Mouse (Mus musculus): Measurements from ENCODE around the gene Kcnk1.
A peak's percentile ranks its signal among the peaks of the same experiment; 100 is the strongest.

Gene Kcnk1

GRCm38 (mm10) chr8:125995101-125995986 is at the start of gene Kcnk1:
Kcnk1 (plus strand) TSS chr8:125995170.
- DNase-seq: peak; percentile 76 to 79

- DNase-seq: peak; percentile 16 to 24
These were observed 46.2 kb upstream of the Kcnk1 start for GRCm38 (mm10) chr8:125948696-125949308.

GRCm38 (mm10) chr8:125950007-125950940 is 44.7 kb upstream of the Kcnk1 start:
- peak; percentile 89 to 91 for DNase-seq

DNA sequence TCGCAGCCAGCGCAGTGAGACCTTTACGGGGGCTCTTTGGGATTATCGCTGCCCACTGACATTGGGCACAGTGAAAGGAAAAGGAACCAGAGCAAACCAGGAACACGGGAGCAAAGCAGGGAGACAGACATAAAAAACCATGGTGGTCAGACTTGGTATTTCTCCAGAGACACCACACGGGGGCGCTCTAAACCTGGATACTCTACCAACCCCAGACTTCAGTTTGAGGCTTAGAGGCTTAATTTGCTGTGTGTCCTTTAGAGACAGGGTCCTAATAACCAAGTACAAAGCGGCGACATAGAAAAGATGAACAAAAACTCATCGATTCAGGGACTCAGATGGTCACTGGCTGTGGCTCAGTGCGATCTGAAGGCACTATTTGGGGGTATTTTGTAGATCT is 39.3 kb upstream of the Kcnk1 start:
- peak; percentile 11 to 77 for DNase-seq

- no peak for DNase-seq
These were observed 38.2 kb upstream of the Kcnk1 start for GRCm38 (mm10) chr8:125956796-125957195.

DNA sequence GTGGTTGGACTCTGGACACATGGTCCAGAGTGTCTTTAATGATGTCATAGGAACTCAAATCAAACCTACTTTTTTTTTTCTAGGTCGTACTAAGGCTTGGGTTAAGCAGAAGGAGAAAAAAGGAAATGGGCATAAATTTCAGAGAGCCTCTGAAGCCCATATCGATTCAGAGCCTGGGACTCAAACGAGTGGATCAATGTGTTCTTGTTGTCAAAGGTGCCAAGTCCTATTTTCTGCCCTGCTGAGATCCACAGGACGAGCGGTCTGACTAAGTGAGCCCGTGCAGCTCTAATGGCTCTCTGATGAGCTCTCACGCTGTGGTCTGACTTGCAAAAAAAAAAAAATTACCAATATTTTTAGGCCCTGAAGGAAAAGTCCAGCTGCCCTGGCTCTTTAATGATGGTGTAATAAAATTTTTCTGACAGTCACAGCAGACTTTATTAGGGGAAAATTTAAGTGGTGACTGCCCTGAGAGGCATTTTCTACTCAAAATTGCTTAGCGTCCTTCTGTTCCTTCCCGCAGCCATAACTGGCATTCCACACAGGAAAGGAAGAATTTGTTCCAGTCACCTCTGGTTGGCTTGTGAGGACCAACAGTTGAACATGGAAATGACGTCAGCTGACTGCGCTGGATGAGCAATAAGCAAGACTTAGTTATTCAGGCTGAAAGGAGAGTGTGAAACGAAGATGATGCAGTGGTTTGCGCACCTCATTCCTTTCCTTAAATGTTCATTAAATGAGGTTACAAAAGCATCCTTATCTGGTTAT is 37.6 kb upstream of the Kcnk1 start:
- DNase-seq: no peak

- no peak for DNase-seq
These were observed 37.0 kb upstream of the Kcnk1 start for GRCm38 (mm10) chr8:125957994-125958368.

- no peak for DNase-seq
These were observed 35.6 kb upstream of the Kcnk1 start for GRCm38 (mm10) chr8:125959363-125959771.

DNA sequence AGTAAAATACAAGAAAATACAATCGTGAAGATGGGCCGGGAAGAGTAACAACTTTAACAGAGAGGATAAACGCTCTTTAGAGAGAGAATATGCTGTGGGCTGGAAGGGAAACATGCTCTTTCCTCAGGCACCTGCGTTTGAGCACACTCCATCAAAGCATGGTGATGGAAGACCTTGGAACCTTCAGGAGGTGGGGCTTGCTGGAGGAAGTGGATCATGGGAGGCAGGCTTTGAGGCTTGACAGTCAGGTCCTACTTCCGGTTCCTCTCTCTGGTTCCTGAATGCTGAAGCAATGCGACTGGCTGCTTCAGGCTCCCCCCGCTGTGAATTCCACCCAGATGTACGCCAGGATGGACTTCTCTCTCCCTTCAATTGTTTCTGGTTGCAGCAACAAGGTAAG is 34.9 kb upstream of the Kcnk1 start:
- DNase-seq: no peak

DNA sequence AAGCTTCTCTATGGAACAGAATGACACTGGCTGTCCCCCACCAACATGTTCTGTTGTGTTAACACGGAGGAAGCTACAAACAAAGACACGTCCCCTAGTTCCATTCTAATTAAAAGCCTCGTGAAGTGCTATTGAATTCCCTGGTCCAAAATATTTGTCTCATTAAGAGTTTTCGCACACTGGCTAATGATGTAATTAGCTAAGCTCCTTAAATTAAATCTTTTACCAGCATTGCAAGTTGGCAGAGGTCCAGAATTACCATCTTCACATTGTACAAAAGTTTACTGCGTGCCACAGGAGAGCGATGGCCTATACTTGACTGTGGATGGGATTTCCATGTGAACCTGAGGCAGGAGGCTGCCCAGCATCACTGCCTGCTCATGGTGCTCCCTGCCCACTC is 33.2 kb upstream of the Kcnk1 start:
- no peak for DNase-seq

DNA sequence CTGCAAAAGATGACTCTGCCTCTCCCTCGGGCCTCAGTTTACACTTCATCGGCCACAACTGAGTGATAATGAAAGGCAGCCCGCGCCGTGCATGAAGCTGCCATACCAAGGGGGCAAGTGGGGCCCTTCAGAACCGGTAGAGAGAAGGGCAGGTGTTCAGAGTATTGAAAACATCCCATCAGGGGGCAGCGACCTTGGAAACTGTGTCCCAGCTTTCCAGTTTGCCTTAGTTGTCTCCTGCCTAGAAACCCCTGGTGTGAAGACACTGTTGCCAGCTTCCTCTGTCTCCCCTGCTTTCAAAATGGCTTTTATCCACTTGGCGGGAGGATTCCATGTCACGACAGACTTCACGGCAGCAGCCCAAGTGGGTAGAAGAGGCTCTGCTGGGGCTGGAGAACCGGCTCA is 31.2 kb upstream of the Kcnk1 start:
- no peak for DNase-seq

- DNase-seq: no peak
These were observed 23.6 kb upstream of the Kcnk1 start for GRCm38 (mm10) chr8:125971336-125971735.

DNA sequence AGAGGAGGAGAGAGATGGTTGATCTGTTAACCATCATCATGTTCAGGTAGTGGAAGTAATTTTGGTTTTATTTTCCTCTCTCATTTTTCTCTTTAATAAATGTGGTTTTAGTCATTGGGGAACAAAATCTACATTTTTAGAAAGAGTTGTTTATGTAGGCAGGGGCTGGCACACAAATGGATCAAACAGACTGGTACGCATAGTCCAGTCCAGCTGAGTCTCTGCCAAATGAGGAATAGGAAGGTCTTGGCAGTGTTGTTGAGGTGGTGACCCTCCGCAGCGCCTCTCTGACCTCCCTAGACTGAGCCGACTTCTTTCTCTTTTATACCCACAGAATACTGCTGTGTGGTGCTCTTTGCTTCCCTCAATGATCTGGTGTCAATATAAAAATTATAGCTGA is 19.0 kb upstream of the Kcnk1 start:
- peak; percentile 24 to 29 for DNase-seq

DNA sequence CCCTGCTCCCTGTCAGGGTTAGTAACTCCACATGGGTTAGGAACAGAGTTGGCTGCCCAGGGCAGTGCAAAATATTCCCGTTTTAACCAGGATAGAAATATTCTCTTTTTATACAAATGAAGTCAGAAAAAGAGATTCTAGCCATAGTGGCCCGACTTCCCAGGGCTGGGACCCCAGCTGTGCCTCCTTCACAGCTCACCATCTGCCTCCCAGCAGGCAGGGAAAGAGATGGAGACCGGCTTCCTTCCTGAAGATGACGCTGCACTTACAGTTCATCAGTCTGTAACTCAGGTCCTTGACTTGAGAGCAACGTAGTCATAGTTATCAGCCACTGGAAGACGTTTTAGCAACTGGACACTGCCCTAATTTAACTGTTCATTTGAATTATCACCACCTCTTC is 14.1 kb upstream of the Kcnk1 start:
- DNase-seq: no peak

DNA sequence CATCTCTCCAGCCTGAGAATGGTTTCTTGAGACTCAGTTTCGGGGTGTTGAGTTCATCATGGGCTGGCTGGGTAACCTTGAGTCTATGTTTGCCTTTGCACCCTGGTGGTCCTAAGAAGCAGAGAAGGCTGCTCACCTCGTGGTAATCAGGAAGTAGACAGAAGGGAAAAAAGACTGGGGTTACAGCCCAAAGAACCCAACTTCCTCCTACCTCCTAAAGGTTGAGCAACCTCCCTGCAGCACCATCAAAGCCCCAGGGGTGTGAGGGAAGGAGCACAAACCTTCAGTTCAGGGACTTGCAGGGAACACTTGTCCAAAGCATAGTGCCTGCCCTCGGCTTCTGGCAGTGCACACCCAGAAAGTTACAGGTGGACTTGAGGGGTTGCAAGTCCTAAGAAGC is 11.5 kb upstream of the Kcnk1 start:
- DNase-seq: no peak

- DNase-seq: no peak
These were observed 10.8 kb upstream of the Kcnk1 start for GRCm38 (mm10) chr8:125984140-125984539.

DNA sequence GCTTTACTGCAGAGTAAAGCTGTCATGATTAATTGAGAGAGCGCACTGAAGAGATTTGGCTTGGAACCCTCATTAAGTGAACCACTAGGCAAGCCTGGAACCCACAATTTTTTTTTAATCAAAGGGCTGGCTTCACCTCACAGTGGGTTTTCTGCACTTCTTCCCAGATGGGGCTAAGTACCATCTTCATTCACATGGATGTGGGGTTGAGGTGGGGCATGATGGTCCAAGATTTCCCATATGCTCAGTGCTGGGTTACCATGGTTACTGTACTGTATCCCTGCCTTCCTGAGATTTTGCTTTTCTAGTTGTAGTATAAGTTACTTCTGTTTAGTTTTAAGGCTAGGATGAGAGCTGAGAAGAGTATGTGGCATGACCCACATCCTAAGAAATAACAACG is 9.6 kb upstream of the Kcnk1 start:
- no peak for DNase-seq

- no peak for DNase-seq
These were observed 7.9 kb upstream of the Kcnk1 start for GRCm38 (mm10) chr8:125986999-125987589.

GRCm38 (mm10) chr8:125987996-125988395 is 7.0 kb upstream of the Kcnk1 start:
- no peak for DNase-seq

DNA sequence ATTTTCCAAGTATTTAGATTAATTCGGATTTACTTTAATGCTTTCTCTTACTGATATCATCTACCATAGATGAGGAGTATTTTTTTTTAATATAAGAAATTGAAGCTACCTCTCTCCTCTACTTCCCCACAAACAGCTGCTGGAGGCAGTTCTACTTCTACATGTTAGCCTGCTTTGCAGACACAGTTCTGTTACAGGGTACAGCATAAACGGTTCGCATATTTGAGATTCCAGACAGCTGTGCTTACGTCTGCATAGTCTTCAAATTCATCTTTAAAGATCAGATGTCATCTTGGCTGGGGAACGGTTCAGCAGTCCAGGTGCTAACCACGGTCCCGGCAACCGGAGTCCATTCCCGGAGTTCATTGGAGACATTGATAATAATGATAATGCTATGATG is 1.3 kb upstream of the Kcnk1 start:
- no peak for DNase-seq

DNA sequence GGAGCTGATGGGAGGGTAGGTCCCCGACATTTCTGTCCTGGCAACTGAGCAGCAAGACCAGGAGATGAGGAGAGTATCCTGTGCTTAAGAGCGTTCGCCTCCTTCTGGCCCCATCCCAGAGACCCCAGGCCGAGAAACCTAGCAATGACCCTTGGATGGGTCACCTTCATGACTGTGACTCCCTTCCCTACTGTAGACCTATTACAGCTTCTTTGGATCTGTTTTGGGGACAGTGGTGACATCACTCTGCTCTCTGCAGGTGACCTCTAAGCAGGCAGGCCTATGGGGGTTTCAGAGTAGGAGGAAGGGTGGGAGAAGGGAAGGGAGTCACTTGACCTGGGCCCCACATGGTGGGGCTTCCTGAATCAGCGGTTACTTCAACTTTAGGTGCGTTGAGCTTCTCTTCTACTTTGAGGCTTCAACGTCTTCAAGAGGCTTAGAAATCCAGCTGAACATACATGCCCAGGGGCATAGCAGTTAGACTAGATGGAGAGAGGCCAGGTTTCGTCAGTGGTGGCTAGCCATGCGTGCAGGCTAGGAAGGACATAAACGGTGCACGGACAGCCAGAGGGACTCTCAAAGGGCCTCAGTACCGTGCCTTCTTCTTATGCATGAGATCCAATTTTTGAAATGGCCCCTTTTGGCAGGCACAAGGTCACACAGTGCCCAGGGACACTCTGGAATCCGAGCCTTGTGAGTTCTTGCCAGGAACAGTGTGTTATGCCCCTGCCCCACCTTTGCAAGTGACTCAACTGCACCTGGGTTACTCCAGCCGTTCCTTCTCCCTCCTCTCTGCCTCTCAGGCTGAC is 1.3 kb downstream of the Kcnk1 start:
- peak; percentile 77 to 84 for DNase-seq

Data from kidney, postnatal 36 days (tissue).